Mouse (Mus musculus): ENCODE measurements around the gene Psmc3ip. TPM values are rescaled to one million over a fixed set of nuclear protein-coding genes. Genes with fewer than 3 reads are reported as not detected.

Psmc3ip gene
- total RNA-seq, 2 experiments from 2014 or later: 11.5 to 21.3 TPM

DNA sequence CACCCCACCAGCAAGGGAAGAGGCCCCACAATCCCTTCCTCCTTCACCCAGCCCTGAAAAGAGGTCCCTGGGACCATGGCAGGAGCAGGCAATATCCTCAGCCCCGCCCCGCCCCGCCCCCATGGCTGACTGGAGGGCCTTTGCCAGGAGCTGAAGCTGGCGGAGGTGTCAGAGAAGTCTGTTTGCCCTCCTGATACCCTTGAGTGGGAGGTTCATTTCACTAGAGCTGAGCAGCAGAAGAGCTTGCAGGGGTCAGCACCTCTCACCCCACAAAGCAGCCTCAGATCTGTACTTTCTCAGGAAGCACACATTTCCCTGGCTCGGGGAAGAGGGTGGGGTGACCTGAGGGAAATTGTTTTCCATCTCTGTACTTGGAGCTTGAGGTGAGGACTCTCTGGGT lies 36.5 kb downstream of the Psmc3ip start:
- ATAC-seq (ENCODE audit: poor library complexity, severe bottlenecking): no peak

DNA sequence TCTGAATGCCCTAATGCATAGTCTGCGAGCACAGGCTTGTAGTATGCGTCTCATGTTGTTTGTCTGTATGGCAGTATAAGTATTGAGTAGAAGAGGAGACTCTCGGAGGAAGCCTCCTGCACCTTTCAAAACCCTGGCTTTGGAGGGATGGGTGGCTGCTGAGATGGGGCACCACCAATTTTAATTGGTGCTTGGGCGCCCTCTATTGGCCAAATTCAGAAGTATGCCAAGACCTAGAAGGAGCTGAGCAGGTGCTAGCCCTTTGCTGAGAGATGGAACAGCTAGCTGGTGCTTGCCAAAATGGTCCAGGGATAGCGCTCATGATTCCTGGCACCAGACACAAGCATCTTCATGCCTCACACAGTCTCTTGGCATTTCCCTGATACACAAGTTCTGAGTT lies 37.4 kb downstream of the Psmc3ip start:
- peak; percentile 62 for ATAC-seq (ENCODE audit: poor library complexity, severe bottlenecking)

DNA sequence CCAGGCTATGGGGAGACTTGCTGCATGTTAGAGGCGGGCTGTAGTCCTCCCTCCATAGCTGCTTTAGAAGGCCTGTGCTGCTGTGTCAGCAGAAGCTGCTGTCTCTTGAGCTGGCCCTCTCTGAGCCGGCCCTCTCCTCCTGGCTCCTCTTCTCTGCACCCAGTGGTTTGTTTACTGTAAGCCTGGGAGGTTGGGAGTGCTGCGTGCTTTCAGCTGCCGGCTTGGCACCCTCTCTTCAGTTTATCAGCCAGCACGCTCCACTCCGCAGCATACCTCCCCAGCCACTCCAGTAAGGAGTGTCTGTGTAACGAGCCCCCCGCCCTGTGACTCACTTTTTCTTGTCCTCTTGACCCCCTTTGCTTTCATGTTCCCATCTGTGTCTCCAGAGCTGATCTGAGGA lies 38.4 kb downstream of the Psmc3ip start:
- ATAC-seq (ENCODE audit: poor library complexity, severe bottlenecking): no peak

GRCm38 (mm10) chr11:101055418-101055817 lies 39.8 kb downstream of the Psmc3ip start:
- ATAC-seq (ENCODE audit: poor library complexity, severe bottlenecking): no peak

- no peak for ATAC-seq (ENCODE audit: poor library complexity, severe bottlenecking)
Observed at GRCm38 (mm10) chr11:101053974-101054373, 41.3 kb downstream of the Psmc3ip start.

- peak; percentile 83 for ATAC-seq (ENCODE audit: poor library complexity, severe bottlenecking)
Observed at GRCm38 (mm10) chr11:101052751-101053473, 42.3 kb downstream of the Psmc3ip start.

DNA sequence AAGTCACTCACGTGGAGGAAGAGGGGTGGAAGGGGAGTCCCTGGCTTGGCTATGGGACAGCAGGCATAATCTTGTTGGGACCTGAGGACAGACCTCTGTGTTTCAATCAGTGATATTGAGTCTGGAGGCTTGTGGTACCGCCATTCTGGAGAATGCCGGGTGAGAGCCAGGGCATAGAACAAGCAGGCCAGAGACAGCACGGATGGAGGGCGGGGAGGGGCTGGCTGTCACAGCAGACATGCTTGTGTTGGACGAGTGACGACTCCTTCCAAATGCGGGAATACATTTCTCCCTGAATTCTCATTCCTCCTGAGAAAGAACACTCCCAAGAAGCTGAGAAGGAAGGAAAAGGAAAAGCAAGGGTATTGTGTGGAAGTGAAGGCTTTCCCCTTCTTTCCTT lies 43.6 kb downstream of the Psmc3ip start:
- no peak for ATAC-seq (ENCODE audit: poor library complexity, severe bottlenecking)

DNA sequence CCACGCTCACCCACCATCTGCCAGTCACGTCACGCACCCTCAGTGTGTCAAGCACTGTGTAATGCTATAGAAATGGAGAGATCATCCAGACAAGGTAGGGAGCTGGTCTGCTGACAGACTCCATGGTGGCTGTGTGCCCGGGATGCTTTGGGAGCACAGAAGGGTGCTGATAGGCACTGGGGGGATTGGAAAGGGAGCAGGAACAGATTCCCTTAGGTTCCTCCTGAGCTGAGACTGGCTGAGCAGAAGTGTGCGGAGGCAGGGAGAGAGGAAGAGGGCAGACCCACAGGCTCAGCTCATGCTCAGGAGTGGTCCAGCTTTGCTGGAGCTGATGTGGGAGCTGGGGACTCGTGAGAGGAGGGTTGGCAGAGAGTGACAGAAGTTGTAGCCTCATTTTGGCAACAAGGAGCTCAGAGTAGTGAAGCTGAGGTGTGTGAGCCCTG lies 44.2 kb downstream of the Psmc3ip start:
- no peak for ATAC-seq (ENCODE audit: poor library complexity, severe bottlenecking)

- ATAC-seq (ENCODE audit: poor library complexity, severe bottlenecking): no peak
Observed at GRCm38 (mm10) chr11:101050359-101050758, 44.9 kb downstream of the Psmc3ip start.

DNA sequence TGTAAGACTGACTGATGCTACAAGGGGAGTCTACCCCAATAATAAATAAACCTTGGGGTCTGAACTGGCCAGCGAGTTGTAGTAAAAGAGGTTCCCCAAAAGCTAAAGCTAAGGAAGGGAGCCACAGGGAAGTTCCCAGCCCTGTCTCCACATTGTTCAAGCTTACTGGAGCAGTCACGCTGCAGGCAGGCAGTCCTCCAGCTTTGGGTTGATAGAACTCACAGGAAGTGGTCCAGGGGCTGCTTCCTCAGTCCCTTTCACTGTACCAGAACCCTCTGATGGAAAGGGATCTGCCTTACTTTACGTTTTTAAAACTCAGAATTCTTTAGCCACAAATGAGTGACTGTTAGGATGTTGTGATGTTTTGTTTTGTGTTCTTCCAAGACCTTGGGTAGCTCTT lies 47.7 kb downstream of the Psmc3ip start:
- ATAC-seq (ENCODE audit: poor library complexity, severe bottlenecking): no peak

DNA sequence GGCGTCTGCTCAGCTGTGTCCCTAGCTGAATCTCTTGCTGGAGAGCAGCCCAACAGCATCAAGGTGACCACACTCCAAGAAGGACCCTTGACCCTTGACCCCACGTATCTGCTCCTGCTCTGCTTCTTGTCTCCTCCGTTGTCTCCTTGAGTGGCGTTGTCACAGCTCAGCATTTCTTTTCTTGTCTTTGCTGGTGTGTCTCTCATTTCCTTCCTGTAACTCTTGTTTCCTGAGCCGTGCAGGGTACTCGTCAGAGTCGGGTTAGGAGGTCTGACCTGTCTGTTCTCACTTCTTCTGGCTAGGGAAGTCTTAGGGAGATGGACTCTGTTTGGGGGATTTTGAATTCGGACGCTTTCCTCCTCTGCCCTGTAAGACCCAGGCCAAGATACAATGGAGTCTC lies 48.8 kb downstream of the Psmc3ip start:
- no peak for ATAC-seq (ENCODE audit: poor library complexity, severe bottlenecking)

DNA sequence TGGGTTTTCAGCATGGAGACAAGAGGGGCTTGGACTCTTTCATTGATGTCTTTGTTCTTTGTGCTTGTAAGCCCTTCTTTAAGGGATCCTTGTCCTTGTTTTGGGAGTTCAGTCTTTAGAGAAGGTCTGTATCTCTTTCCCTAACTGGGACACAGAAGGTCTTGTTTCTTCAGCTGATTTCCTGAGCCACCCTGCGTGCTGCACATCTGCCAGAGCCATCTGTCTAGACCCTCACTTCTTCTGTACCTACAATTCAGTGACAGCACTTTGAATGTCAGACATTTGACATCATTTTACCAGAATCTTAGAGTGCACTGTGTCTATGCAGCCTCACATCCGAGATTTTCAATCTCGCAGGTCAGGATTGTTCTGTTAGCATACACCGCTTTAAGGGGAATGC lies 49.4 kb downstream of the Psmc3ip start:
- ATAC-seq (ENCODE audit: poor library complexity, severe bottlenecking): no peak

Other genes starting within 250 kb of the Psmc3ip start
- gene Stat5b, start 244.7 kb downstream of the Psmc3ip start, total RNA-seq (2015): 40.9 and 47.6 TPM in 2 replicates
- gene Stat5b, start 244.7 kb downstream of the Psmc3ip start, total RNA-seq (2017): 50.6 and 53.2 TPM in 2 replicates
- 20.0 and 22.5 TPM in 2 replicates for gene Stat5a, start 236.1 kb downstream of the Psmc3ip start, total RNA-seq (2015)
- gene Stat5a, start 236.1 kb downstream of the Psmc3ip start, total RNA-seq (2017): 22.5 and 23.7 TPM in 2 replicates
- gene Stat3, start 155.9 kb downstream of the Psmc3ip start, total RNA-seq (2015): 61.5 and 79.5 TPM in 2 replicates
- gene Stat3, start 155.9 kb downstream of the Psmc3ip start, total RNA-seq (2017): 103 and 184 TPM in 2 replicates
- gene Cavin1, start 124.5 kb downstream of the Psmc3ip start, total RNA-seq (2015): not detected in 2 replicates
- 0.15 TPM in 1 of 2 replicates, not detected in the other for gene Cavin1, start 124.5 kb downstream of the Psmc3ip start, total RNA-seq (2017)
- gene Atp6v0a1, start 86.0 kb downstream of the Psmc3ip start, total RNA-seq (2015): 40.2 and 42.9 TPM in 2 replicates
- gene Atp6v0a1, start 86.0 kb downstream of the Psmc3ip start, total RNA-seq (2017): 35.2 and 46.1 TPM in 2 replicates
- gene Naglu, start 25.4 kb downstream of the Psmc3ip start, total RNA-seq (2015): 7.2 and 7.9 TPM in 2 replicates
- 8.9 and 9.1 TPM in 2 replicates for gene Naglu, start 25.4 kb downstream of the Psmc3ip start, total RNA-seq (2017)
- 0.11 and 0.45 TPM in 2 replicates for gene Hsd17b1, start 17.0 kb downstream of the Psmc3ip start, total RNA-seq (2015)
- 0.29 TPM in 1 of 2 replicates, not detected in the other for gene Hsd17b1, start 17.0 kb downstream of the Psmc3ip start, total RNA-seq (2017)
- gene Coasy, start 12.9 kb downstream of the Psmc3ip start, total RNA-seq (2015): 10.6 and 13.1 TPM in 2 replicates
- gene Coasy, start 12.9 kb downstream of the Psmc3ip start, total RNA-seq (2017): 11.4 and 15.8 TPM in 2 replicates
- gene Mlx, start 8.2 kb downstream of the Psmc3ip start, total RNA-seq (2015): 62.7 and 64.8 TPM in 2 replicates
- gene Mlx, start 8.2 kb downstream of the Psmc3ip start, total RNA-seq (2017): 79.3 and 96.0 TPM in 2 replicates
- 15.9 and 17.2 TPM in 2 replicates for gene Retreg3, start 24.5 kb upstream of the Psmc3ip start, total RNA-seq (2015)
- gene Retreg3, start 24.5 kb upstream of the Psmc3ip start, total RNA-seq (2017): 48.1 and 53.1 TPM in 2 replicates
- 14.5 and 15.2 TPM in 2 replicates for gene Tubg1, start 24.5 kb upstream of the Psmc3ip start, total RNA-seq (2015)
- gene Tubg1, start 24.5 kb upstream of the Psmc3ip start, total RNA-seq (2017): 32.2 and 34.4 TPM in 2 replicates
- not detected in 2 replicates for gene Tubg2, start 60.5 kb upstream of the Psmc3ip start, total RNA-seq (2015)
- not detected in 2 replicates for gene Tubg2, start 60.5 kb upstream of the Psmc3ip start, total RNA-seq (2017)
- gene Cntnap1, start 75.1 kb upstream of the Psmc3ip start, total RNA-seq (2015): not detected in 2 replicates
- gene Cntnap1, start 75.1 kb upstream of the Psmc3ip start, total RNA-seq (2017): 0.07 TPM in 1 of 2 replicates, not detected in the other
- gene Plekhh3, start 75.9 kb upstream of the Psmc3ip start, total RNA-seq (2015): 0.96 and 1.6 TPM in 2 replicates
- 1.8 and 3.8 TPM in 2 replicates for gene Plekhh3, start 75.9 kb upstream of the Psmc3ip start, total RNA-seq (2017)
- gene Ccr10, start 80.0 kb upstream of the Psmc3ip start, total RNA-seq (2015): 0.11 TPM in 1 of 2 replicates, not detected in the other
- 0.07 and 0.37 TPM in 2 replicates for gene Ccr10, start 80.0 kb upstream of the Psmc3ip start, total RNA-seq (2017)
- gene Ezh1, start 131.0 kb upstream of the Psmc3ip start, total RNA-seq (2015): 20.0 and 20.8 TPM in 2 replicates
- 20.0 and 20.1 TPM in 2 replicates for gene Ezh1, start 131.0 kb upstream of the Psmc3ip start, total RNA-seq (2017)
- not detected in 2 replicates for gene Ramp2, start 150.6 kb upstream of the Psmc3ip start, total RNA-seq (2015)
- gene Ramp2, start 150.6 kb upstream of the Psmc3ip start, total RNA-seq (2017): not detected in 2 replicates
- 169 and 184 TPM in 2 replicates for gene Vps25, start 158.3 kb upstream of the Psmc3ip start, total RNA-seq (2015)
- gene Vps25, start 158.3 kb upstream of the Psmc3ip start, total RNA-seq (2017): 54.6 and 55.7 TPM in 2 replicates
- 0.27 TPM in 1 of 2 replicates, not detected in the other for gene Wnk4, start 165.1 kb upstream of the Psmc3ip start, total RNA-seq (2015)
- 0.15 TPM in 1 of 2 replicates, not detected in the other for gene Wnk4, start 165.1 kb upstream of the Psmc3ip start, total RNA-seq (2017)
- 1.2 and 1.6 TPM in 2 replicates for gene Cntd1, start 183.6 kb upstream of the Psmc3ip start, total RNA-seq (2015)
- gene Cntd1, start 183.6 kb upstream of the Psmc3ip start, total RNA-seq (2017): 1.7 TPM in 2 replicates
- 69.8 and 71.2 TPM in 2 replicates for gene Coa3, start 183.7 kb upstream of the Psmc3ip start, total RNA-seq (2015)
- gene Coa3, start 183.7 kb upstream of the Psmc3ip start, total RNA-seq (2017): 23.2 and 33.6 TPM in 2 replicates
- gene Becn1, start 206.8 kb upstream of the Psmc3ip start, total RNA-seq (2015): 62.2 and 68.0 TPM in 2 replicates
- 129 and 168 TPM in 2 replicates for gene Becn1, start 206.8 kb upstream of the Psmc3ip start, total RNA-seq (2017)
- 90.6 and 116 TPM in 2 replicates for gene Psme3, start 220.8 kb upstream of the Psmc3ip start, total RNA-seq (2015)
- gene Psme3, start 220.8 kb upstream of the Psmc3ip start, total RNA-seq (2017): 62.1 and 91.5 TPM in 2 replicates
- 0.98 and 2.1 TPM in 2 replicates for gene Aoc2, start 229.6 kb upstream of the Psmc3ip start, total RNA-seq (2015)
- gene Aoc2, start 229.6 kb upstream of the Psmc3ip start, total RNA-seq (2017): 0.95 and 1.4 TPM in 2 replicates
- gene Aoc3, start 235.2 kb upstream of the Psmc3ip start, total RNA-seq (2015): 0.05 TPM in 1 of 2 replicates, not detected in the other
- gene Aoc3, start 235.2 kb upstream of the Psmc3ip start, total RNA-seq (2017): not detected in 2 replicates